Mouse (Mus musculus) kidney, postnatal 36 days (tissue): Measurements from ENCODE around the gene Psmb6.

Experiments used
- DNase-seq, 2 experiments: peaks; one replicate each; pipeline ENCODE4 v3.0.0; 2021 to 2022; ENCODE audit warnings: mixed read lengths in 2 of 2

Psmb6 gene

DNA sequence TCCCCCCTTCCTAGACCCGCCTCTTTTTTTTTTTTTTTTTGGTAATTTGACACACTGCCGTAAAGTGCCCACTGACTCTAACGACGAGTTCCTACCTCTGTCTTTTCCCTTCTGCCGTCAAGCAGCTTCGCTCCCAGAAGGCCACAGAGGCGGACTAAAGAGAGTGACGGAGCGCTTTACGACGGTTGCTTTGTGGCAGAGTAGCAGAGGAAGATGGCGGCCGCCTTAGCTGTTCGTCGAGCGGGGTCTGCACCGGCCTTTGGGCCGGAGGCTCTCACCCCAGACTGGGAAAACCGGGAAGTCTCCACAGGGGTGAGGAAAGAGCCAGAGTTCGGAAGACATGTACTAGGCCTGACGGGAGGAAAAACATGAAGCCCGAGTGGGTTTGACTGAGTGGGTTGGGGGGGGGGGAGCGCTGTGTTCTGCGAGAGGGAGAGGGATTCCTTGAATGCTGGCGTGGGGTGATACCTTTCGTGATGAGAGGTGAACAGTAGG is at the start of gene Psmb6:
Gene Psmb6 (plus strand): TSS at position 184 of the 495 bp plus-strand sequence.
- peak; percentile 93 to 98 for DNase-seq

GRCm38 (mm10) chr11:70485498-70485897 is 39.7 kb upstream of the Psmb6 start:
- peak; percentile 35 to 42 for DNase-seq

DNA sequence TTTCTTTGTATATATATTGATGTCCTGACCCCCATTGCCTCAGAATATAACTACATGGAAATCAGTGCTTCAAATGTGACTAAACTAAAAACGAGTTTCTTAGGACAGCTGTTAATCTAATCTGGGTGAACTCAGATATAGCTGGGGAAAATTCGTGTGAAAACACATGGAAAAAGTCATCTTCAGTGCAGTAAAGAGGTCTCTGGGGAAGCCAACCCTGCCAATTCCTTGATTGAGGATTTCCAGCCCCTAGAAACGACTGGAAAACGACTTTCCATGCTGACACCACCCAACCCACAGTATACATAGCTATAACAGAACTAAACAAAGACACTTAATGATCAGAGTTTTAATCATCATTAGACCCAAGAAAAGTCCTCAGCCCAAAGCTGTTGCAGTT is 37.4 kb upstream of the Psmb6 start:
- no peak for DNase-seq

GRCm38 (mm10) chr11:70489138-70489537 is 36.0 kb upstream of the Psmb6 start:
- no peak for DNase-seq

DNA sequence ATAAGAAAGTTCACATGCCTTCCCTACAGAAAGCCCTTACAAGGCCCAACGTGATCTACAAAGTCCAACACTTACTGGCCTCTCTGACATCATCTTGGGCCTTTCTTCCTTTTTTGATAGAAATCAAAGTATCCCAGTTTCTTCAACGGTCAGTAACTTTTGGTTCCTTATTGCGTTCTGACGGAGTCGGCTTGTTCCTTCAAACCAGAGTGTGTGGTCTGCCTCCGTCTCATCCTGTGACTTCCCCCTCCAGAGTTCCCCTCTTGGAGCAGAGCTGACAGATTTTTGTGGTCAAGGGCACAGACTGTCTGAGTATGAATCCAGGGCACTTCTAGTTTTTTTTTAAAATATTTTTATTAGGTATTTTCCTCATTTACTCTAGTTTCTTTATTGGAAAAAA is 35.5 kb upstream of the Psmb6 start:
- DNase-seq, result no peak

DNA sequence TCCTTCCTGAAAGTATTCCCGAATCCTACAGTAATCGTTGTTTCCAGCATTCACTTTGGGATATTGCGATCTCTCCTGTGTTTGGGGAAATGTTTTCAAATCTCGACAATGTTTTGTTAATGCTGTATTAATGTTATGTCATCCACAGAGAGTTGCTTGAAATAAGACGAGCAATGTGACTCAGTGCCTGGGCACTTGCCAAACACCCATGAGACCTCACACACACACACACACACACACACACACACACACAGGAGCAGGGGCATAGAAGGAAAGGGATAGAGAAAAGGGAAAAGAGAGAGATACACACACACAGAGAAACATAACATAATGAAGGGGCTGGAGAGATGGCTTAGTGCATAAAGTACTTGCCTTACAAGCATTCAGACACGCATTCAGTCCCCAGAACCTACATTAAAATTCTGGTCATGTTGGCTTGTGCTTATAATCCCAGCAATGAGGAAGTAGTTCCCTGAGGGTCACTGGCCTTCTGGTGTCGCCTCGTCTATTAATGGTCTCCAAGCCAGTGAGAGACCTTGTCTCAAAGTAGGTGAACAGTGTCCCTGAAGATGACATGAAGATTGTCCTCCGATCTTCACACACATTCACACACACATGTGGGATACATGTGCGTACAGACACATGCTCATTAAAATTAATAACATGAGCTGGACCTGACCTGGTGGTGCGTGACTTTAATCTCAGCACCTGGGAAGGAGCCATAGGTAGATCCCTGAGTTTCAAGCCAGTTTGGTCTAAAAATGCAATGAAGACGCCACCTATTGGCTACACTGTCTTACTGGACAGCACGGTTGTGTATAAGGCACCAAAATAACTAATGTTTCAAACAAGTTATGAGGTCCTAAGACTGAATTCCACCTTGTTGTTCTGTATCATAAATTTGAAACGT is 25.3 kb upstream of the Psmb6 start:
- DNase-seq, result peak; percentile 63 to 66

DNA sequence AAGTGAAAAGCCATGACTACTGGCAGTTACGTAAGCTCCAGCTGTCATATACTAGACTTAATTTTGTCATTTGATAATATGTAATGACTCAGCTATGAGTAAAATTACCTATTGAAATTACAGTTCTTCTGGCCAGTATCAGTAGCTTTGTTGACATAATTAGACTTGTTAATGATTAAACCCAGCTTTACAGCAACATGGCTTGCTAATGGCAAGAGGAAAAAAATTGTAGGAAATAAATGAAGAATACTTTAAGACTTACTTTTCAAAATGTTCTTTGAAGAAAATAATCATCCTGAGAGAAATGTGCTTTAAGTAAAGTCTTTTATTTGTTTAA is 24.7 kb upstream of the Psmb6 start:
- DNase-seq, result no peak

GRCm38 (mm10) chr11:70502018-70502417 is 23.1 kb upstream of the Psmb6 start:
- DNase-seq, result no peak

- no peak for DNase-seq
Observed at GRCm38 (mm10) chr11:70504970-70505369, 20.2 kb upstream of the Psmb6 start, which contains the start of gene Tm4sf5. Gene Tm4sf5 (plus strand): TSS chr11:70505244.

DNA sequence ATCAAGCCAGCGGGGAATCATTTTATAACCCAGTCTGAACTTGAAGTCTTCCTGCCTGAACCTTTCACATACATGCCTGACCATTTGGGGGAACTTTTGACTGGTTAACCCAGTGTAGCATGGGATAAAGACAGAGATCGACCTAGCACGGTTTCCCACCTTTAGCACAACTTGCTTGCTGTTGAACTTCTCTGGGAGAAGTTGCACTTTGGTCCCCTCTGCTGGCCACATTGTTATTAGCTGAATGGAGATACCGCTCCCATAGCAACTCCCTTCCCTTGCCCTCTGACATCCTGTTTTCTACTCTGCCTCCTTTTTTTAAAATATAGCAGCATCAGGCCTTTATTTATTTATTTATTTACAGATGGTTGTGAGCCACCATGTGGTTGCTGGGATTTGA is 18.8 kb upstream of the Psmb6 start:
- DNase-seq, result peak; percentile 78 to 90

DNA sequence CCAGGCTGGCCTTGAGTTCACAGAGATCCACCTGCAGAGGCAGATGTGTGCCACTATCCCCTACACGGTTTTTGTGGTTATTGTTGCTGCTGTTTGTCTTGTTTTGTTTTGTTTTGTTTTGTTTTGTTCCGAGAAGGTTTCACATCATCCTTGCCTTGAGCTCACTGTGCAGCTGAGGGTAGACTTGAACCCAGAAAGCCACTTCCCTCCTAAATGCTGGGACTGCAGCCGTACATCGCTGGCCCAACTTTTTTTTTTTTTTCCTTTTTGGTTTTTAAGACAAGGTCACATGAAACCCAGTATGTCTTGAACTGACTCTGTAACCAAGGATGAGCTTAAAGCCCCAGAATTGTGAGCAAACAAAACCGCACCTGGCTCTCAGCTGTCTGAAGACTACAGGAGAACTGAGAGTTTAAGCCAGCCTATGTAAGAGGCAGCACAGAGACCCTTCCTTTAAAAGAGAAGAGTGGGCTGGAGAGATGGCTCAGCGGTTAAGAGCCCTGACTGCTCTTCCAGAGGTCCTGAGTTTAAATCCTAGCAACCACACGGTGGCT is 18.1 kb upstream of the Psmb6 start:
- no peak for DNase-seq

DNA sequence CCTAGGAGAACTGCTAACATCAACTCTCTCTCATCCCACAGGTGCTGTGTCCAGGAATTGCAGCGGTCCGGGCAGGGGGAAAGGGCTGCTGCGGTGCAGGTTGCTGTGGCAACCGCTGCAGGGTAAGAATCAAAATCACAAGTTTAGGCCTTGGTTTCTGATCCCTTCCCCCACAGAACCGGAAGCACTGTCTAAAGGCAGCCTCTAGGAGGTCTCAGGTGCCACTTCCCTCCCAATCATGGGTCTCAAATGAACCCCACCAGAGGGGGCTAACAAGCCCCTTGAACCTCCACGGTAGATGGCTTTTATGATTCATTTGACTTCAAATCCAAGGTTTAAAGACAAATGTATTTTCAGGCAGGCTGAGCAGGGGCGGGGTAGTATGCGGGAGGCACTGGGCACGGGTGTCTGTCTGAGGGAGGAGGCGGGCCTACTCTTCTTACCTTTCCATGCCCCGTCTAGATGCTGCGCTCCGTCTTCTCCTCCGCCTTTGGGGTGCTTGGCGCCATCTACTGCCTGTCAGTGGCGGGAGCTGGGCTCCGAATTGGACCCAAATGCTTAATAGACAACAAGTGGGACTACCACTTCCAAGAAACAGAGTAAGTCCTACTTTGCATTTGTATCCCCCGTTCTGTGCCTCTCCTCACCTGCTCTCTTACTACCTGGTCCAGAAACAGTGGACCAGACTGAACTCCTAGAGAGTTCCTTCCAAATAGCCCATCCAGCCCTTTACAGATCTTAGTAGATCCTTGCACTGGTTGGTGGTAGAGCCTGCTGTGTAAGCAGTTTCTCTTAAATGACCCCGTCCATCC is 15.2 kb upstream of the Psmb6 start:
- peak; percentile 48 to 73 for DNase-seq

- no peak for DNase-seq
Observed at GRCm38 (mm10) chr11:70511242-70511641, 13.9 kb upstream of the Psmb6 start.

DNA sequence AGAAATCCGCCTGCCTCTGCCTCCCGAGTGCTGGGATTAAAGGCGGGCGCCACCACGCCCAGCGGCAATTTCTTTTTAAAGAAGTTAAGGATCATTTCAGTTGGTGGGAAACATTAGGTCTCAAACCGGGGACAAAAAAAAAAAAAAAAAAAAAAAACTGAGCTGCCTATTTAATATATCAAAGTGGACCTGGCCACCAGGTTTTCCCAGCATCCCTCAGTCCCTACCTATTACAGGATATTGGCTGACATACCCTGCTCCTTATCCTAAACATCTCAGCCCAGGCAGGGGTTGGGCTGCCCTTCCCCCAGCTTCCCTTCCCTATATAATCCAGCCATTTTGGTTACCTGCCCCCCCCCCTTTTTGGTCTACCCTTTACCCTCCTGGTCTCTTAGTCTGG is 13.3 kb upstream of the Psmb6 start:
- DNase-seq, result no peak

GRCm38 (mm10) chr11:70512709-70513342 is 12.3 kb upstream of the Psmb6 start:
- no peak for DNase-seq

DNA sequence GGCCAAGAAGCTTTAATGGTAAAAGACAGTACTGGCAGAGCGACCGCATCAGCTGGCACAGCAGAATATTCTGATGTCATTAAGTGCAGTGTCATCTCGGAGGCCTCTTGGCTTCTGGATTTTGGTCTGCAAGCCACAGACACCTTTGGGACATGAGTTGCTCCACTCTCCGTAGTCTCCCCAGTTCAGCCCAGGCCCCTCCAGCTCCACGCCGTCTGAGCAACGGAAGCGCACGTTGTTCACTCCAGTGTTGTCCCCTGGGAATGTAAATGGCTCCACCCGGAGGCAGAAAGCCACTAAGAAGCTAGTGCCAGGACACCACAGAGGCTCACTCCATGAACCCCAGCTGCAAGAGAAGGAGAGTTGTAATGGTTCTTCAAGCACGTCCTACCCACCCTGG is 11.6 kb upstream of the Psmb6 start:
- peak in 1 of 2 experiments; percentile 29 for DNase-seq

DNA sequence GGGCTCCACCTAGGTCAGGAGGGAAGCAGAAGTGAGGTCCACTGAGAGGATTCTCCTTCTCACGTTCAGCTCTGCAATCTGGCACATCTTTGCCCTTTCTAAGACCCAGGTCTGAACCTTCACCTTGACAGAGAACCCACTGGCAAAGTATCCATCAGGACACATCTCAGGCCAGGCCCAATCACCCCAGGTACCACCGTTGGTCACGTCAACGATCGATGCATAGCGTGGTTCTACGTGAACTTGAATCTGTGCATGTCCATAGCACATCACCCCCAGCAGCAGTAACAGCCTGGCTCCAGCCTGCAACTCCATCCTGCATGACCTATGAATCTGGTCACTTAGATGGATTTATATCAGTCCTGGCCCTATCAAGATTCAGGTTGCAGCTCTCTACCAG is 10.9 kb upstream of the Psmb6 start, which contains the start of gene Vmo1:
Gene Vmo1 (minus strand): TSS at position 329 of the 400 bp plus-strand sequence.
- DNase-seq, result no peak

GRCm38 (mm10) chr11:70516352-70516751 is 8.8 kb upstream of the Psmb6 start:
- peak; percentile 45 to 47 for DNase-seq

DNA sequence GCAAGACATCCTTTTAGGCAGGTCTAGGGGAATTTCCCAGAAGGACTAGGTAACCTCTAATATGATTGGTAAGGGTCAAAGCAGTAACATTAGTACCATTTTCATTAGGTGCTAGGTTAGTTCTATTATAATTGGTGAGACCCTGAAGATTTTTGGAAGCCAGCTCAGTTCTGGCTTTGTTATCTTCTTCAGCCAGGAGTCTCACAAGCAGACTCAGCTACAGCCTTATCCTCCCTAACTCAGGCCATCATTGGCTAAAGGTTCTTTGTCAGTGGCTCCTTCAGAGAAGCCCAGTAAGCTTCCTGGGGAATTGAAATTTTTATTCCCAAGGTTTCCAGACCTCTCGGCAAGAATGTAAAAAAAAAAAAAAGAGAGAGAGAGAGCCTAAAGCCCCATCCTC is 6.7 kb upstream of the Psmb6 start:
- no peak for DNase-seq

DNA sequence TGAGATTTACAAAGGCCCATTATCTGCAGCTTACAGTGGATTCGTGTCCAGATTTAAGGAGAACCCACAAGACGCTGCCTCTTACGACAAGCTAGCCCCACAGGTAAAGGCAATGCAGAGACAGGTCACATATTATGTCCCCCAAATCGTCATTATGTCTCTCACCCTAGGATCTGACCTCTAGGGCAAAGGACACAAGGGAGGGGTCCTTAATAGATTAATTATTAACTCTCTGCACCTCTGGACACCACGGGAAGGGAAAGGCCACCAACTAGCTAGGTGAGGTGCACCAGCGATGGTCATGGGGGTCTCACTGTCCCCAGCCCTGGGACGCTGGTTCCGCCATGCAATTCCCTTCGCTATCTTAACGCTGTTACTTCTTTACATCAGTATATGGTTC is 6.2 kb upstream of the Psmb6 start, which contains the start of gene Gltpd2:
Gene Gltpd2 (plus strand): TSS at position 274 of the 400 bp plus-strand sequence.
- no peak for DNase-seq

- peak in 1 of 2 experiments; percentile 58 for DNase-seq
Observed at GRCm38 (mm10) chr11:70520178-70520769, 4.9 kb upstream of the Psmb6 start.
